Mouse (Mus musculus): Measurements from ENCODE around the gene Gm20388.

Gene Gm20388

GRCm38 (mm10) chr8:120588908-120589771, 678.5 kb downstream of the Gm20388 start, which contains the start of gene Gins2:
TSS of gene Gins2 (minus strand) at chr8:120589304.
- in situ Hi-C loops (cut with MboI) = no loop called here

GRCm38 (mm10) chr8:120589921-120590320, 679.3 kb downstream of the Gm20388 start:
- in situ Hi-C loops (cut with MboI) = no loop called here

GRCm38 (mm10) chr8:120591587-120592292, 681.1 kb downstream of the Gm20388 start:
- in situ Hi-C loops (cut with MboI) = no loop called here

- in situ Hi-C loops (cut with MboI) = no loop called here
Observed at GRCm38 (mm10) chr8:120594571-120594970, 683.9 kb downstream of the Gm20388 start.

GRCm38 (mm10) chr8:120595963-120596362, 685.3 kb downstream of the Gm20388 start:
- in situ Hi-C loops (cut with MboI) = no loop called here

- in situ Hi-C loops (cut with MboI) = no loop called here
Observed at GRCm38 (mm10) chr8:120598579-120598978, 687.9 kb downstream of the Gm20388 start.

- in situ Hi-C loops (cut with MboI) = no loop called here
Observed at GRCm38 (mm10) chr8:120599504-120599903, 688.9 kb downstream of the Gm20388 start.

- in situ Hi-C loops (cut with MboI) = no loop called here
Observed at GRCm38 (mm10) chr8:120602672-120603071, 692.0 kb downstream of the Gm20388 start.

GRCm38 (mm10) chr8:120607460-120607859, 696.8 kb downstream of the Gm20388 start:
- in situ Hi-C loops (cut with MboI) = no loop called here

GRCm38 (mm10) chr8:120607885-120608284, 697.2 kb downstream of the Gm20388 start:
- in situ Hi-C loops (cut with MboI) = no loop called here

- in situ Hi-C loops (cut with MboI) = no loop called here
Observed at GRCm38 (mm10) chr8:120610824-120611223, 700.2 kb downstream of the Gm20388 start.

- in situ Hi-C loops (cut with MboI) = no loop called here
Observed at GRCm38 (mm10) chr8:120614491-120614890, 703.9 kb downstream of the Gm20388 start.

- in situ Hi-C loops (cut with MboI) = no loop called here
Observed at GRCm38 (mm10) chr8:120616663-120617626, 706.3 kb downstream of the Gm20388 start.

- in situ Hi-C loops (cut with MboI) = no loop called here
Observed at GRCm38 (mm10) chr8:120618110-120618509, 707.5 kb downstream of the Gm20388 start.

- in situ Hi-C loops (cut with MboI) = no loop called here
Observed at GRCm38 (mm10) chr8:120619235-120620180, 708.9 kb downstream of the Gm20388 start.

GRCm38 (mm10) chr8:120620441-120620840, 709.8 kb downstream of the Gm20388 start:
- in situ Hi-C loops (cut with MboI) = no loop called here

GRCm38 (mm10) chr8:120622161-120622560, 711.5 kb downstream of the Gm20388 start:
- in situ Hi-C loops (cut with MboI) = no loop called here

- in situ Hi-C loops (cut with MboI) = no loop called here
Observed at GRCm38 (mm10) chr8:120623608-120624007, 713.0 kb downstream of the Gm20388 start.

GRCm38 (mm10) chr8:120626461-120626860, 715.8 kb downstream of the Gm20388 start:
- in situ Hi-C loops (cut with MboI) = loop anchor here (25.0 kb wide), 1 partner anchor 461 kb away; the partner anchor contains the start of gene Foxf1

GRCm38 (mm10) chr8:120627298-120627697, 716.7 kb downstream of the Gm20388 start:
- in situ Hi-C loops (cut with MboI) = loop anchor here (25.0 kb wide), 1 partner anchor 460 kb away; the partner anchor contains the start of gene Foxf1
